Mouse (Mus musculus) lung, adult 2 months (tissue): ENCODE results near the gene Ptgdr2.

Experiments used
- CTCF ChIP-seq: fragments of 200-500 bp; IDR thresholded peaks from 2 replicates; pipeline ENCODE4 v1.5.1; 2011; ENCODE audit warnings: mild to moderate bottlenecking, low read length, control low read depth; ENCODE audit not compliant: insufficient read depth
- POLR2A ChIP-seq: fragments of 200-500 bp; IDR thresholded peaks from 2 replicates; pipeline ENCODE4 v1.6.1; 2011; ENCODE audit warnings: low read depth, mild to moderate bottlenecking, control low read depth, low read length, borderline replicate concordance; ENCODE audit errors: extremely low read depth

DNA sequence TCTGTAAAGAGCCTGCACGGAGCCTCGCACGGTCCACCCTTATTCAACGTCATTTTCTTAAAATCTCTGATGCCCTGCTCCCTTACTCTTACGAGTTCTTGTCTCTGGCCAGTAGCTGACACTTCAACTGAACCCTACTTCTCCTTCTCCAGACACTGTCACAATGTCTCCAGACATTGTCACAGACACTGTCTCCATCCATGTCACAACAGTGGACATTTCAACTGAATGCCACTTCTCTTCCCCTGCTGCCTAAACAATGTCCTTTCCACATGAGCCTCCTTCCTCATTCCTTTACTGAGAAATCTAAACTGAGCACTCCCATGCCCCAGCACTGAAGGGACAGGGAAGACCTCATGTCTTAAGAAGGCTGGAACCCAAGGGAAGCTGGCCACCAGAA lies 10.3 kb downstream of the Ptgdr2 start:
- TF ChIP-seq POLR2A (no peak), CTCF (no peak)
